Mouse (Mus musculus) cerebellum, adult 18-20 months (tissue): Measurements from ENCODE around the gene Ankfy1.

Experiments
- DNase-seq, 2 experiments: peaks; one replicate each; pipeline ENCODE4 v3.0.0; 2021

Ankfy1 gene

DNA sequence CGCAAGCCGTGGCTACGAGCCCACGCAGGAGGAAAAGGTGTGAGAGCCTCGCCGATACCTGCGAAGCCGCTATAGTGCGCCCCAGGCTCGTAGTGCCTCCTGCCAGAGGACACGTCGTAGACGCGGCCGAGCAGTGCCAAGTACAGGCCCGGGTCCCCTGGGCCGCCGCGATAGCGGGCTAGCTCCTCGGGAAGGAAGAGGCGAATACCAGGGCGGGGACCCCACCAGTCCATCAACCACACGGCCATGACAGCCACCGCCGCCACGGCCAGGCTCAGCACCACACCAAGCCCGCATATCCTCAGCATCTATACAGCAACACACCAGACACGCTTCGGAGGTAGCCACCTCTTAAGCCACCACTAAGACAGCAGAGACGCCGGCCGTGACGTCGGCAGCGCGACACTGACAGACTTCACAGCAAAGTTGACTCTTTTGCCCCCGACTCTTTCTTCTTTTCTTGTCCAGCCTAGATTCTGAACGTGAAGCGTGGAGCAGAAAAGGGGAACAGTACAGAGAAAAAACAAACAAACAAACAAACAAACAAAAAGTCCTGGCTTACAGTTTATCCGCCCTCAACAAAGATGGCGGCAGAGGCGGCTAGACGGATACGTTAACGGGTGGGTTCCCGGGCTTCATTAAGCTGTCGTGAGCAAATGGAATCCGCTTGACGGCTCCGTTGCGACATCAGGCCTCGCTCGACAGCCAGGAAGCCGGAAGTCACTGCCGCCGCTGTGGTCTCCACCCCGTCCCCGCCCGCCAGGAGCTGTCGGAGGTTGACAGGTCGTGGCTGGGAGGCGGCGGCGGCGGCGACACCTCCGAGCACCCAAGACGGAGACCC, 105.9 kb downstream of the Ankfy1 start, which contains the start of the genes Cyb5d2 and Zzef1:
Cyb5d2 (minus strand) TSS at position 688 of the 841 bp plus-strand sequence.
Zzef1 (plus strand) TSS at position 772 of the 841 bp plus-strand sequence.
- DNase-seq: peak; percentile 92 to 96

DNA sequence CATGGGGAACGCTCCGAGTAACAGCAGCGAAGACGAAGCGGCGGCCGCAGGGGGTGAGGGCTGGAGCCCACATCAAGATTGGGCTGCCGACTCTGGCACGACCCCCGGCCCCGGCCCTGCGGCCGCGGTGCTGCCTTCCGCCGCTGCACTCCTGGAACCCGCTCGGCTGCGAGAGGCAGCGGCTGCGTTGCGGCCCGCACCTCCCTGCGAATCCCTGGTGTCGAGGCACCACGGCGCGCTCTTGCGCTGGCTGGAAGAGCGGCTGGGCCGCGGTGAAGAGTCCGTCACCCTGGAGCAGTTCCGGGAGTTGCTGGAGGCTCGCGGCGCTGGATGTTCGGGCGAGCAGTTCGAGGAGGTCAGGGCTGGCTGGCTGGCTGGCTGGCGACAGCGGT, 106.5 kb downstream of the Ankfy1 start:
- peak in 1 of 2 experiments; percentile 29 for DNase-seq

DNA sequence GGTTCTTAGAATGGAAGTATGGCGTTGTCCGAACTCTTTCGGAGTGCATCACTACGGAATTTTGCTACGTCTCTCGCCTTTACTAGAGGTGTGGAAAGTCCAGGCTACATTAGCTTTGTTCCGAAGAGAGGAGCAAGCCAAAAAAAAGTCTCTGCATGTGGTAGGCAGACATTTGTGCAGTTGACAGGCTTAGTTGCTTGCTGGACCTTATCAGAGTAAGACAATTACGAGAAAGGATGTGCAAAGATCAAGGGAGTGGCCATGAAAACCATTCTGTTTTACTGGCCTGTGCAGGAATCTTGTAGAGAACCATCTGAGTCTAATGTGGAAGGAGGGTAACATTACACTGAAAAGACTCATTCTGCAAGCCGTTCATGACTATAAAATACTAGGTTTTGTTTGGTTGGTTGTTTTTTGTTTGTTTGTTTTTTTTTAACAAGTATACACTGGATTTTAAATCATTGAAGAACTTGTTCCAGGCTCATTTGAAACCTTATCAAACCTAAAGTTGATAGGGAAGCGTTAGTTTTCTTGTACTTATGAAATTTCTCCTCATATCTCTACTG, 107.0 kb downstream of the Ankfy1 start:
- no peak for DNase-seq

GRCm38 (mm10) chr11:72798112-72798511, 108.3 kb downstream of the Ankfy1 start:
- DNase-seq: no peak

DNA sequence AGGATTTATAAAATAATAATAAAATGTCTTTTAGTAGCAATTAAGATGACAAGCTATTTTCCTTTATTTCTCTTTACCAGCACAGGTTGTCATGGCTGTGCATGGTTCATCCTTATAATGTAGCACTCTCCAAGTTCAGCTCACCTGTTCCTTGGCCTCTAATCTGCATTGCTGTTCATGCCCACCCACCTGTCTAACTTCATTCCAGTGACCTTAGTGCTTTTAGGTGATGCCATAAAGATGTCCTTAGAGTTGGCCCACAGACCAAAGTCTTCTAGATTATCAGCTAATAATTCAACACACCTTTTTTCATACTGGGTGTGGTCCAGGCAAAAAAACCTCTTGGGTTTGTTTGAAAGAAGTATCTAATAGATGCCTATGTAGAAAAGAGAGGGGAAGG, 111.4 kb downstream of the Ankfy1 start:
- DNase-seq: no peak

- no peak for DNase-seq
These were observed 113.2 kb downstream of the Ankfy1 start for GRCm38 (mm10) chr11:72803038-72803437.

- no peak for DNase-seq
These were observed 114.8 kb downstream of the Ankfy1 start for GRCm38 (mm10) chr11:72804586-72804985.

GRCm38 (mm10) chr11:72805232-72805631, 115.4 kb downstream of the Ankfy1 start:
- no peak for DNase-seq

- DNase-seq: peak; percentile 37 to 53
These were observed 116.8 kb downstream of the Ankfy1 start for GRCm38 (mm10) chr11:72806556-72806955.

DNA sequence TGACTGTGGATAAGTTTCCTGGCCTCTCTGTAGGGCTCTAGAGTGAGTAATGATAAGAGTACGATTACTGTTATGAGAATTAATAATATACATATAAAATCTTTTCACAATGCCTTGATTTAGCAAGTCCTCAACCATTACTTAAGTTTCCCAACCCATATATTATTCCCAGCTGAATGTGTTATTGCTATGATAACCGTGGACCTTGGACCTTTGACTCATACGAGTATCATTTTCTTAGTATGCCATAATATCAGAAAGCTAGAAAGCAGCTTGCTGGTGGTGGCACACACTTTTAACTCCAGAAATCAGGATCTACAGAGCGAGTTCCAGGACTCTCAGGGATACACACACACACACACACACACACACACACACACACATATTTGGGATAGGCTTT, 118.2 kb downstream of the Ankfy1 start:
- no peak for DNase-seq

DNA sequence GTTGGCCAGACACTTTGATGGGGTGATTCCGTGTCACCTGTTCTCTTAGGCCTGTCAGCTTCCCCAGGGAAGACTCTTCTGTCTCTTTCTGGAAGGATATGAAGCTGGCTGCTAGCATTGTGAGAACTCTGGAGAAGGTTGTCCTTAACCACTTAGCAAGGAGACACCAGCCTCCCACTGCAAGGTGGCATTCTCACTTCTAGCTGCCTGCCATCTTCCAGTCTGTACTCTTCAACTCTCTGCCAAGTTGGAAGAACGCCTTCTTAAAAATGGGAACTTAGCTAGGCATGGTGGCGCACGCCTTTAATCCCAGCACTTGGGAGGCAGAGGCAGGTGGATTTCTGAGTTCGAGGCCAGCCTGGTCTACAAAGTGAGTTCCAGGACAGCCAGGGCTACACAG, 123.9 kb downstream of the Ankfy1 start:
- no peak for DNase-seq

DNA sequence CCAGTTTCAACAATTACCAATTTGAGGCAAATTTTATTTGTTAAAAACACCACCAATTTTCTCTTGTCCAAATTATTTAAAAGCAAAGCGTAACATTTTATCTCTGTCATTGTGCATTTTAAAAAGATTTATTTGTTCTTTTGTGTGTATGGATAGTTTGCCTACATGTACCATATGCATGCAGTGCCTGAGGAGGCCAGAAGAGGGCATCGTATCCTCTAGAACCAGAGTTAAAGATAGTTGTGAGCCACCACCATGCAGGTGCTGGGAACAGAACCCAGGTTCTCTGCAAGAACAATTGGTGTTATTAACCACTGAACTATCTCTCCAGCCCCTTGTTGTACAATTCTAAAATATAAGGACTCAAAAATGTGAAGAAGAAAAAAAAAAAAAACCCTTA, 124.4 kb downstream of the Ankfy1 start:
- peak in 1 of 2 experiments; percentile 15 for DNase-seq

GRCm38 (mm10) chr11:72816859-72817258, 127.1 kb downstream of the Ankfy1 start:
- no peak for DNase-seq

DNA sequence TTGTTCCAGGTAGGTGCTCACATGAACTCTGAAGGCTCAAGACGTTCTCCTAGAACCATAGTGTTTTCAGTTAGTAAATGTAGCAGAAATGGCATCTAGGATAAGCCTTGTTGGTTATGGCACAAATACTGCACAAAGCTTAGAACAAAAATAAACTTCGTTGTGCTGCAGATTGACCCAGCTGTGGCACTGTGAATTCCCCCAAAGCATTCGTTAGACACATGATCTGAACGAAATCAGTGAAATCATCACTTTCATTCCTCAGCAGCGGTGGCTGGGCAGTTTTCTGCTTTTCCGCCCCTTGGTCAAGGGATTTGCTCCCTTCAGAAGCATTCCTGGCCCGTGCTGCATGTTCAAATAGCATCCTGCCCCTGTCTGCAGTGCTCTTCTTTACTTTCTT, 128.3 kb downstream of the Ankfy1 start:
- no peak for DNase-seq

- no peak for DNase-seq
These were observed 131.2 kb downstream of the Ankfy1 start for GRCm38 (mm10) chr11:72821041-72821440.
